Mouse (Mus musculus): ENCODE measurements around the gene Tatdn3.

GRCm38 (mm10) chr1:191014271-191014670, 48.5 kb downstream of the Tatdn3 start:
- TF ChIP-seq CTCF (IDR thresholded peaks at IDR 0.05; ENCODE audit: extremely low read depth, insufficient read depth, low read length) (no peak), POLR2A (IDR thresholded peaks at IDR 0.05; ENCODE audit: extremely low read depth, insufficient read depth, low read length) (no peak)

All from cortical plate, adult 2 months (tissue).